Mouse (Mus musculus) cerebellum, adult 9-10 months (tissue): ENCODE data around the gene Cplx1.
A peak's percentile ranks its signal among the peaks of the same experiment; 100 is the strongest.
"Not testable (repeated sequence)": the region's sequence is repeated elsewhere in the genome, so short reads cannot be mapped to it uniquely, and the experiment has no call there.

ENCODE experiments used
- DNase-seq: peaks from one replicate; pipeline ENCODE4 v3.0.0; 2022

The Cplx1 gene

DNA sequence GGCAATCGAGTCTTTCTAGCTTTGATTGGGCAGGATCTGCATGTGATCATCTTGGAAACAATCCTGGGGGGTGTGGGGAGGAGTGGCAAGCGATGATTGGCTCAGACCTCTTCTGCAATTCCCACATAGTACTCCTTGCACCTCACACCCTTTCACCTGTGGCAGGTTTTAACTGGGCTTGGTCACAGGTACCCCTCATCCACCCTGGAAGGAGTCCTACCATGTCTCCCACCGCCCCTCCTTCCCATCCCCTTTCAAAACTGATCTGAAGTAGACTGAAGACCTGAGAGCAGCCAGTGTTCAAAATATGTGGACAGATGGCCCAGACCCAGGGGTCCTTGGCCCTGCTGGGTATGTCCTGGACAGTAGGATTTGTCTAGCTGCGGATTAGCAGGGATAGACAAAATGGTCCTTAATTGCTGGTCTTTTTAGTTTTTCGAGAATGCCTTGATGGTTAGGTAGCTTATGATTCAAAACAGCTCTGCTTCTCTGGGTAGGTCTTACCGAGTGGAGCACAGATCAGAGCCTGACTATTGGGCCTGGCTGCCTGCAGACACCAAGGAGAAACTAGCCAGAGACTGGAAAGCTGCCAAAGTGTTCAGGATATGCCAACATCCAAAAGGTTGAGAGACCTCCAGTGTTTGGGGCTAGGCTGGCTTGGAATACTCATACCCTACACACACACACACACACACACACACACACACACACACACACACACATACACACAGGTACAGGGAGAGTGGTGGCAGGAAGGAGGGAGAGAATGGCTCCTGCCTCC lies 34.1 kb downstream of the Cplx1 start:
- peak; percentile 85 for DNase-seq

GRCm38 (mm10) chr5:108502286-108502685 lies 47.5 kb downstream of the Cplx1 start:
- DNase-seq: no peak

DNA sequence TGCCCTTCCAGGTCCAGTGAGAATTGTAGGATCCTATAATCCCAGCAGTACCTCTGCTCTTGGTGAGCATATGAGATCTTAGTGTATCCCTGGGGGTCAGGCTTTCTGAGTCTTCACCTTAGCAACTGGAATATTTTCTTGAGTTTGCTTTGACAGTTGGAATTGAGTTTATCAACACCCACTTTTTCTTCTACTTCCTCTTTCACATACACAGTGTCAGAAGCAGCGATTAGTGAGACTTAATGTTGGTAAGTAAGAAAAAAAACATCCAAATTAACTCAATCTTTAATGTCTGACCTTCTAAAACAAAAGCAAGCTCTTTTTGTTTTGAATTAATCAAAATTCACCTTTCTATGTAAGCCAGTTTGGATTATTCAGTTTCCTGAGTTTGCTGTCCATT lies 48.3 kb downstream of the Cplx1 start:
- no peak for DNase-seq

DNA sequence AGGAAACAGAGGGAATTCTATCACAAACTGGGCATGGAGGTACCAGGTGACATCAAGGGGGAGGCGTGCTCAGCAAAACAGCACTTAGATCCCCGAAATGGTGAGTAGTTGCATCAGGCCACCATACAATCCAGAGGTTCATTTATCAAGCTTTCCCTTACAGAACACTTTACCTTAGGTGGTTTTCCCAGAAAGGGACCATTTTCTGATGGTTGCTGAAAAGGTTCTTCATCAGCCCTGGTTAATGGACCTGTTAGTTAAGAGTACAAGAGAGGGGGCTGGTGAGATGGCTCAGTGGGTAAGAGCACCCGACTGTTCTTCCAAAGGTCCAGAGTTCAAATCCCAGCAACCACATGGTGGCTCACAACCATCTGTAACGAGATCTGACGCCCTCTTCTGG lies 63.7 kb downstream of the Cplx1 start:
- not testable (repeated sequence) for DNase-seq

DNA sequence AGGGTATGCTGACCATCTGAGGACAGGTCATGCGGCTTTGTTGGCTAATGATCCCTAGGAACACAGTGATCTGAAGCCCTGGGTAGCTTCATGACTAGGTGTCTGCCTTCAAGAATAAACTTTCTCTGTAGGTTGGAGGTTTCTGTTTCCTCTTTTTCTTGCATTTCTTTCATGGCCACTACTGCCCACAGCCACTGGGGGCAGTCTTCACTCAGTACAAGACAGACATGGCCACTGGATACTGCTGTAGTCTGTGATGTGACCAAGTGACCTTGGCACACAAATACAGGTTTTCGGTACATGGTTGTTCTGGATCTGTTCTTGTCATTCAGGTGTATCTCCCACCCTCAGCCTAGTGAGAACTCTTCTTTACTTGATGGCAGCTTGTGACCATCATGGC lies 64.6 kb downstream of the Cplx1 start:
- peak; percentile 64 for DNase-seq

DNA sequence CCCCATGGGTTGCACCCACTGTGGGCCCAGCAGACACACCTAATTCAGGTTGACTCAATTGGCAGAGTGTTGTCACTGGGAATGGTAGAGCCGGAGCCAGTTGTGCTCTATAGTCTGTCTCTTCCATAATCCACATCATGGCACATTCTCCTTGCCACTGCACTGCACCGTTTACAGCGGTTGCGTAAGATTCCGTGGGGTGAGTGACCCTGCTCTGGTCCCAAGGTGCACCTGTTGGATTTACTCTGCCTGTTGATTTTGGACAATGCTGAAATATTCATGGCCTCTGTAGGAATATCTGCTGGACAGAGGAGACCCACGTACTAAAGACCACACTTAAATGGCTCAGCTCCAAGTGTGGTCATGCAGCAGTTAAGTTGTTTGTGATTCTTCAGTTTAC lies 66.8 kb downstream of the Cplx1 start:
- no peak for DNase-seq

DNA sequence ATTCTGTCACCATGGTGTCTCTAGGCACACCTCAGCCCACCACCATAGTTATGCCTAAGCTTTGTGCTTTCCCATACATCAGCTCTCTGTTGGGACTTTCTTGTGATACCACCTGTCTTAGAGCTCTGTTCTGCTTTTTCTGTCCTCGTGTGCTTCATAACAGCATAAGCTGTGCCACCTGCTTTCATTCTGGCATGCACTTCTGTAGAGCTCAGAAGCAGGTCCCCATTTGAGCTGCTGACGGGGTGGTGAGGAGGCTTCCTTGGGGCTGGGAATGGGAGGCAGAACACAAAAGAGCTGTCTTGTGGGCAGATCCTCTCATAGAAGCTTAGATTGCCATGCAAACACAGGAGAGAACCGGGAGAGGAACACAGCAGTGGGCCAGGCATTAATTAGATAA lies 73.8 kb downstream of the Cplx1 start:
- DNase-seq: no peak

DNA sequence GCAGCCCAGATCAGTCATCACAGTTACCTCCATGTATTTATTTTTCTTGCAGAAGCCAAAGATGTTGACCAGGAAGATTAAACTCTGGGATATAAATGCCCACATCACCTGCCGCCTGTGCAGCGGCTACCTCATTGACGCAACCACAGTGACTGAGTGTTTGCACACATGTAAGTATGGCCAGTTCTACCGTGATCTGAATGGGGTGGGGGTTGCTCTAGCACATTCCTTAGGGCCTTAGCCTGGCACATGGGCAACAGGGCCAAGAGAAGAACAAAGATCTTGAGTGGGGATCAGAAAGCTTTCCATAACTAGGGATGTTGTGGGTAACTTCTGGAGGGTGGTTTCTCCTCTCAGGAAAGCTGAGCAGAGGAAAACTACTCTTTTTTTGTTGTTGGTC lies 76.1 kb downstream of the Cplx1 start:
- DNase-seq: no peak

- DNase-seq: no peak
These were observed 80.2 kb downstream of the Cplx1 start for GRCm38 (mm10) chr5:108469617-108470016.
